Mouse (Mus musculus): ENCODE data around the gene Mymx. TPM values are rescaled to one million over a fixed set of nuclear protein-coding genes. Genes with fewer than 3 reads are reported as not detected.

Gene Mymx
- total RNA-seq, 2 experiments from 2014 or later: not detected

GRCm38 (mm10) chr17:45592606-45593431, 9.1 kb downstream of the Mymx start:
- intact Hi-C loops (cut with DNase I): no loop called here
- peak; percentile 67 to 78 for DNase-seq

DNA sequence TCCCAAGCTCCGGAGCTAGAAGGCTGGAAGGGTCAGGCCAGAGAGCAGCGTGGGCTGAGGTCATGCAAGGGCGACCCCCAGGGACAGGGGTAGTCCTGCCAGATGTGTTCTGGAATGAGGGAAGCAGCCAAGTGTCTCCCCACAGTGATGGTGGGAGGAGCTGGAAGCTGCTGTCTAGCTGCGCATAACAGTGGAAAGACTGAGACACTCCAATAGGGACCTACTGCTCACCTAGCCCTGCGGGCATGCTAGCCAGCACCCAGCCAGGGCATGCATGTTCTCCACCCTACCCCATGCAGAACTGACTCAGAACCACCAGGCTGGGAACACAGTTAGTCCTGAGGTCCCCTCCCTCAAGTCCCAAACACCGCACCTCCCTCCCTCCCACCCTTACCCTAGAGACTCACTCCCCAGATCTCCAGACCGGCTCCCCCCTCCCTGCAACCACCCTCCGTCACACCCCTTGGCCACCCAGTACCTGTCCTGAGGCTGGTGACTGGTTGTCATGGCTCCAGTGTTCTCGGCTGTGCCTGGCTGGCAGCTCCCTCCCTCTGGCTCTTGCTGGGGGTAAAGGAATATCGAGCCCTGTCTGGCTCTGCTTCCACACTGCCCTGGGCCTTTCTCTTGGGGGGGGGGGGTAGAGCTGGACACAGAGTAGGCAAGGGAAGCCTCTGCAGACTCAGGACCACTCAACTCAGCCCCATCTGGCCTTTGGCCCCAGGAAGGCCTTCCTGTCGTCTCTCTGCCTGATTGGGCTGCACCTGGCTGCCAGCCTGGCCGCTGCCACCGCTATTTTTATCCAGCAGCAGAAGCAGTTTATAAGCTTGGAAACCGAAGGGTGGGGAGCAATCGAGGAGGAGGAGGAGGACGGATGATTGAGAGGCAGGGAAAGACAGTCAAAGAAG, 9.9 kb downstream of the Mymx start:
- peak; percentile 69 to 77 for DNase-seq
- intact Hi-C loops (cut with DNase I): no loop called here

DNA sequence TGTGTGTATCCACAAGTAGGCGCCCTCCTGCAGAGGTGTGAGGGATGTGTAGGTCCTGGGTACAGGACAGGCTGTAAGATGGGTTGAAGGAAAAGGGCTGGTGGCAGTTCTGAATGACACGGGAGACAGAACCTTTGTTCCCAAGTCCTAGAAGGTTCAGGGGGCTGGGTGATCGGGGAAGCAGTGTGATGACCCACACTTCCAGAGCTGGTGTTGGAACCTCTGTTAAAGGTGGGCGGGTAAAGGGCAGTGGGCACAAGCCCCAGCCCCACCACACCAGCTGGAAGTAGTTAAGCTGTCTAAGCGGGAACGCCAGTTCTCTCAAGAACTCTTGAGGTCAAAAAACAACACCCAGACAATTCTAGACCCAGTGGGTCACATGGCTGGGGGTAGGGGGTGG, 11.5 kb downstream of the Mymx start:
- no peak for DNase-seq

DNA sequence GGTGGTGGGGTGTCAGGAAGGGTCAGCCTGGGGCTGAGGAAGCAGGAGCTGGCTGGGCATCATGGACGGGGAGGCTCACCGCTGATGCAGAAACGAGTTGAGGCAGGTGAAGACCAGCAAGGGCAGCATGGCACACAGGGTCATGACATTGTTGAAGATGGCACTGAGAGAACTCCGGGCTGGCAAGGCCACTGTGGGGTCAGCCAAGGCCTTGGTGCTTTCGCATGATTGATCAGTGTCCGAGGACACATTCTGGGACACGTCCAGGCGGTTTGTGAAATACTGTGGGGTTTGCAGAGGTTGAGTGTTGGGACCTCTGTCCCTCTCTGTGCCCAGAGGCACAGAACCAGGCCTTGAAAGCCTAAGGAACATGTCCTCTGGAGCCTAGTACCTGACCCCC, 12.1 kb downstream of the Mymx start:
- no peak for DNase-seq
- intact Hi-C loops (cut with DNase I): loop anchor here (10.0 kb wide), 1 partner anchor 445 kb away; the partner anchor contains the start of gene Vegfa

More for the DNA sequence above, 11.5 kb downstream of the Mymx start:
- intact Hi-C loops (cut with DNase I): no loop called here

GRCm38 (mm10) chr17:45589236-45589635, 12.7 kb downstream of the Mymx start:
- intact Hi-C loops (cut with DNase I): loop anchor here (10.0 kb wide), 1 partner anchor 446 kb away; the partner anchor contains the start of gene Vegfa
- DNase-seq: no peak

DNA sequence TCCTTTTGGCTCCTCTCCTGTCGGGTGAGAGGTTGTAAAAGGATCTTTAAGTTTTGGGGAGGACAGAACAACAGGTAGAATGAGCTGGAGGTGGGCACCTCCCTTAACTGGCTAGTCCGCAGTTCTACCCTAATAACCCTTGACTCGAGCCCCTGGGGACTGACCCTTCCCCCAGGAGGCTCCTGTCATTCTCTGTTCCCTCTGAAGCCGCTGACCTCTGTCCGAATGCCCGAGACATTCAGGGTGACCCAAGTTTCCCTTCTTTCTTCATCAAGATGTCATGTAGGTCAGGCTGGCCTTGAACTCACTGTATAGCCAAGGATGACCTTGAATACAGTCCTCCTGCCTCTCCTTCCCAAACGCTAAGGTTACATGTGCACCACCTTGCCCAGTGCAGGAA, 13.5 kb downstream of the Mymx start:
- intact Hi-C loops (cut with DNase I): loop anchor here (10.0 kb wide), 1 partner anchor 446 kb away; the partner anchor contains the start of gene Vegfa
- DNase-seq: no peak

DNA sequence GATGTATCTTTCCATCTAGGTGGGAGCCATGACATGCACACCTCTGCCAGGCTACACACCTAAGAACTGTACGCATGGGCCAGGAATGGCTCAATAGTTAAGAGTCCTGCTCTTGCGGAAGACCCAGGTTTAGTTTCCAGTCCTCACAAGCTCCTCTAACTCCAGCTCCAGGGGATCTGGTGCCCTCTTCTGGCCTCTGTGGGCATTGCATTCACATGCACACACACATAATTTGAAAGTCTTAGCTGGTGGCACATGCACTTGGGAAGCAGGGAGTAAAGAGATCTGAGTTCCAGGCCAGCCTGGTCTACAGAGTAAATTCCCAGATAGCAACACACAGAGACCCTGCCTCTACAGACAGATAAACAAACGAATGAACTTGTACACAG, 15.5 kb downstream of the Mymx start:
- DNase-seq: no peak
- intact Hi-C loops (cut with DNase I): loop anchor here (10.0 kb wide), 1 partner anchor 448 kb away; the partner anchor contains the start of gene Vegfa

- intact Hi-C loops (cut with DNase I): loop anchor here (10.0 kb wide), 1 partner anchor 449 kb away; the partner anchor contains the start of gene Vegfa
- no peak for DNase-seq
Observed at GRCm38 (mm10) chr17:45585725-45586448, 16.0 kb downstream of the Mymx start.

GRCm38 (mm10) chr17:45584939-45585678, 16.8 kb downstream of the Mymx start:
- peak; percentile 85 to 86 for DNase-seq
- intact Hi-C loops (cut with DNase I): loop anchor here (10.0 kb wide), 1 partner anchor 450 kb away; the partner anchor contains the start of gene Vegfa

GRCm38 (mm10) chr17:45584096-45584896, 17.6 kb downstream of the Mymx start:
- intact Hi-C loops (cut with DNase I): loop anchor here (10.0 kb wide), 1 partner anchor 451 kb away; the partner anchor contains the start of gene Vegfa
- peak; percentile 88 to 91 for DNase-seq

GRCm38 (mm10) chr17:45582715-45583355, 19.1 kb downstream of the Mymx start:
- intact Hi-C loops (cut with DNase I): loop anchor here (2.0 to 10.0 kb wide), 2 partner anchors 60 to 452 kb away; partner anchors contain the start of gene Vegfa
- DNase-seq: no peak

DNA sequence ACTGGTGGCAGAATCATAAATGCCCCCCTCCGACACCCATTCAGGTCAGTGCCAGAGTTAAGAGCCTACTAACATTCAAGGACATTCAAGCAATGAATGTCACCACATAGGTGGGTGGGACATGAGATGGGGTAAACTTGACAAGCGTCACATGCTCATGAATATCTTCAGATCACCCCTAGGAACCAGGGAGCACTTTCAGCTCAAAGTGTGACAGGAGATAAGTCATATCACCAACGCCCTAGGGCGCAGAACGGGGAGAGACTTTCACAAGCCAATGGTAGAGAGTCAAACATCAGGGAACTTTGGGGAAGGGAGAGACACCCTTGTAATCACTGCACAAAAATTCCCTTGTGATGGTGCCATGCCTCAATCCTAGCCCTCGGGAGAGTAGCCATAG, 19.7 kb downstream of the Mymx start:
- DNase-seq: no peak
- intact Hi-C loops (cut with DNase I): loop anchor here (2.0 to 10.0 kb wide), 2 partner anchors 61 to 453 kb away; partner anchors contain the start of gene Vegfa

DNA sequence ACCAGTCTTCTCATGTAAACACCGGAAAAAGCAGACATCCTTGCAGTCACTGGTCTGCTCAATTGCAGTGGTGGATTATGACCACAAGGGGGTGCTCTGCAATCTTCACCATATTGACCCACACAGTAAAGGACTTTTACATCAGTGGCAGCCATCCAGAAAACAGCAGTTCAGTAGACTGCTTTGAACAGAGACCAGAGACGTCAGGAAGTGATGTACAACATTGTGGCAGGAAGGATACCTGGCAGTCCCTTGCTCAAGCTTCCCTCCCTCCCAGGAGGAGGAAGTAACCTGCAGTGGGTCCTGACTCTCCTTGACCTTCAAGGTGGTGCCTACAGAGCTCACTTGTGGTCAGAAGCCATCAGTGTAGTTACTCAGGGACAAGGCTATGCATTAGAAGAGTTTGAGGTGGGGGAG, 20.3 kb downstream of the Mymx start:
- intact Hi-C loops (cut with DNase I): loop anchor here (1.0 to 10.0 kb wide), 2 partner anchors 45 to 453 kb away; partner anchors contain the start of gene Vegfa
- peak; percentile 68 to 79 for DNase-seq

- intact Hi-C loops (cut with DNase I): loop anchor here (1.0 to 10.0 kb wide), 2 partner anchors 45 to 454 kb away; partner anchors contain the start of gene Vegfa
- DNase-seq: peak in 1 of 2 experiments; percentile 54
Observed at GRCm38 (mm10) chr17:45580958-45581477, 20.9 kb downstream of the Mymx start.

GRCm38 (mm10) chr17:45579554-45579953, 22.3 kb downstream of the Mymx start:
- intact Hi-C loops (cut with DNase I): no loop called here
- no peak for DNase-seq

GRCm38 (mm10) chr17:45578843-45579242, 23.1 kb downstream of the Mymx start:
- intact Hi-C loops (cut with DNase I): no loop called here
- no peak for DNase-seq

- DNase-seq: no peak
- intact Hi-C loops (cut with DNase I): no loop called here
Observed at GRCm38 (mm10) chr17:45578242-45578641, 23.7 kb downstream of the Mymx start.

Data from heart, postnatal 36 days (tissue).